Mouse (Mus musculus) forelimb bud, embryonic 11.5 days (tissue): Measurements from ENCODE around the gene Vps37b.
"Not testable (repeated sequence)": the region's sequence is repeated elsewhere in the genome, so short reads cannot be mapped to it uniquely, and the experiment has no call there.

Experiments
- DNase-seq: peaks from one replicate; pipeline ENCODE4 v3.0.0-alpha.2; 2012; ENCODE audit warnings: low read depth, low spot score

The Vps37b gene

DNA sequence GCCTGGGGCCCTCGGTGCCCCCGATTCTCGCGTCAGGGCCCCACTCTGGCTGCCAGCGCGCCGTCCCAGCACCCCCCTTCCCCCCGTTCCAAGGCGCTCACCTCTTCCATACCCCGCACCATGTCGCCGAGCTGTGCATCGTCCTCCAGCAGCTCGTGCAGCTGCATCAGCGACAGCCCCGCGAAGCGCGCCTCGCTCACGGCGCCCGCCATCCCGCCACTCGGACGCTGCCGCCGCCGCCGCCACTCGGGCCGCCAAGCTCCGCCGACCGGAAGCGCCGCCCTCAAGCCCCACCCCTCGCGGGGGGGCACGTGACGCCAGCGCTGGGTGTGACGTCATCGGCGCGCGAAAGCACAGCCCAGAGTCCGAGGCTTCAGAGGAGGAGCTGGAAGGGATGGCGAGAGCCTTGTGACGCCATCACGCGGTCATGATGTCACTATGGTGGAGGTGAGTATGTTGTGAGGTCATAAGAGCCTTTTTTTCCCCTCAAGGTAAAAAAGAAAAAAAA, at the start of gene Vps37b:
Vps37b (minus strand) TSS at position 270 of the 508 bp plus-strand sequence.
- peak; percentile 96 for DNase-seq

DNA sequence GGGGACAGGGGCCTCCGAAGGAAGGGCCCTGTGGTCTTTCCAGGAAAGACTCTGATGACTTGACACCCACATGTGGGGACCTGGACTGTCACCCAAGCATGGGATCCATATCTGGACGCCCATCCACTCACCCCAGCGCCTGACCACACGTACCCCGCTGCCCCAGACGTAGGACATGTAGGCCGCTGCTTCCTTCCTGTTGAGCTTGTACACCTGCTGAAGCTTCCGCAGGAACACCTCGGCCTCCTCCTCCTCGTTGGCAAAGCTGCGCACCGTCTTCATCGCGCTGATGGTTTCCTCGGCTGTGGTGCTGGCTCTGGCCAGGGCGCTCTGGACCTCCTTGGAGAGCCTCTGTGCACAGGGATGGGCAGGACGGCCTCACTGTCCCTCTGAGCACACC, 47.8 kb upstream of the Vps37b start:
- no peak for DNase-seq

DNA sequence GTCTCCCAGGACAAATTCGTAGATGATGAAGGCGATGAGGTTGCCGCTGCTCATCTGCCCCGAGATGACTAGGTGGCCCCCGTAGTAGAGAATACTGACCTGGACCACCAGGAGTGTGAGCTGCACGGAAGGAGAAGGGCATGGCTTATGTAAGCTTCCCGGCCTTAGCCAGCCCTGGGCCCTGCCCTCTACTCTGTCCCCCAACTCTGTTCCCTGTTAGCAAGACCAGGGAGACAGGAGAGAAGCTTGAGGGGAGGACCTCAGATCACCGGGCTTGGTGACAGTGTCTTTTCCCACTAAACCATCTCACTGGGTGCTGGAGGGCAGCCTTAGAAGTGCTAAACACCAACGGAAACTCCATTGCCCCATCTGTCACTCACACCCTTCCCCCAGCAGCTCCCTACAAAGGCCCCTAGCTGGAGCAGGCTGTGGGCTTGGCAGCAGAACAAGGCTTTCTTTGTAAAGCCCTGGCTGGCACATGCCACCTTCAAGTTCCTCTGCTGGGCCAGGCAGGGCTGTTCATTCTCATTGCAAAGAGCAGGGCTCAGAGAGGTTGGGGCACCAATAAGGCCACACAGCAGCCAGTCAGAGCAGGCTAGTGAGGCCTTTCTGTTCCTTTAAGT, 46.8 kb upstream of the Vps37b start:
- DNase-seq = no peak

GRCm38 (mm10) chr5:124077856-124078460, 45.9 kb upstream of the Vps37b start:
- no peak for DNase-seq

- DNase-seq = no peak
Measured at GRCm38 (mm10) chr5:124077241-124077640, 45.2 kb upstream of the Vps37b start.

DNA sequence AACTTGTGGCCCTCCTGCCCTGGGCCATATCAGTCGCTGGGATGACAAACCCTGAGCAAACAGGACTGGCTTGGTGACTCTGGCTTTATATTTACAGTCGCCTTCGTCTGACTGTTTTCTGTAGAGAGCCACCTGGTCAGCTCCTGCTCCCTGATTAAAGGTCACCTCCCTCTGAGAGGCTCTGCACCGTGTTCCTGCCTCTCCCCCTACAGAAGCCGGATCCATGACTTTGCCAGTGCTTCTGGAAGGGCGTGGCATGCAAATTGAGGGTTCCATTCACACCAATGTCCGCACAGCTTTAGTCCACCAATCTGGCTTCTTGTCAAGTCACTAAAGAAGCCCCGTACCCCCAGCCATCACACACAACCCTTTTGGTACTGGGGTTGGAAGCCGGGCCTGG, 44.5 kb upstream of the Vps37b start:
- DNase-seq = no peak

GRCm38 (mm10) chr5:124075716-124076115, 43.6 kb upstream of the Vps37b start:
- DNase-seq = no peak

GRCm38 (mm10) chr5:124074845-124075307, 42.8 kb upstream of the Vps37b start:
- DNase-seq = no peak

- no peak for DNase-seq
Measured at GRCm38 (mm10) chr5:124073682-124074081, 41.6 kb upstream of the Vps37b start.

DNA sequence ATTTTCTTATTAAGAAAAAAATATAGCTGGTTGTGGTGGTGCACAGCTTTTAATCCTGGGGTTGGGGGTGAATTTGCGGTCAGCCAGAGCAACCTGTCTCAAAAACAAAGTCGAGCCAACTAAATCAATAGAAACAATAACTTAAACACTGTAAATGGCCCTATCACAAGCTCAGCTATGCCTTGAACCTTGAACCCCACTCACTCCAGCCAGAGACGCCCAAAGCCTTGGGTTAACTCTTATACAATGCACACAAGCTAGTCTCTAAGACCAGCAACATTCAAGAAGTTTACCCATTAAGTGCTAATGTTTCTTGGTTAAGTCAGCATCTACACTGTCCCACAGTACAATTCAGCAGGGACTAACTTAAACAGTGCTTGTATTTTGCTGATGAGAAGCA, 37.6 kb upstream of the Vps37b start:
- no peak for DNase-seq

GRCm38 (mm10) chr5:124062037-124062824, 30.2 kb upstream of the Vps37b start:
- no peak for DNase-seq

- DNase-seq = no peak
Measured at GRCm38 (mm10) chr5:124059677-124060076, 27.6 kb upstream of the Vps37b start.

DNA sequence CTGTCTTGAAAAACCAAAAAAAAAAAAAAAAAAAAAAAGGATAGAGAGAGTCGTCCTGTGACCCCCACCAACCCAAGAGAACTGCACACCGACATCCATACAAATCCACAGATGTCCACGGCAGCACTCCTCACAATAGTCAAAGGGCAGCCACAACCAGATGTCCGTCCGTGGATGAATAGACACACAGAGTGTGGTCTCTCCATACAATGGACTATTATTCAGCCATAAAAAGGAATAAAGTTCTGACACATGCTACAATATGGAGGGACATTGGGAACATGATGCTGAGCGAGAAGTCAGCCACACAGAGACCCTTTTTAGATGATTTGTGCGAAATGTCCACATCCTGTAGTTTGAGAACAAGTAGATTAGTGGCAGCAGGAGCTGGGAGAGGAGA, 26.7 kb upstream of the Vps37b start:
- DNase-seq = no peak

DNA sequence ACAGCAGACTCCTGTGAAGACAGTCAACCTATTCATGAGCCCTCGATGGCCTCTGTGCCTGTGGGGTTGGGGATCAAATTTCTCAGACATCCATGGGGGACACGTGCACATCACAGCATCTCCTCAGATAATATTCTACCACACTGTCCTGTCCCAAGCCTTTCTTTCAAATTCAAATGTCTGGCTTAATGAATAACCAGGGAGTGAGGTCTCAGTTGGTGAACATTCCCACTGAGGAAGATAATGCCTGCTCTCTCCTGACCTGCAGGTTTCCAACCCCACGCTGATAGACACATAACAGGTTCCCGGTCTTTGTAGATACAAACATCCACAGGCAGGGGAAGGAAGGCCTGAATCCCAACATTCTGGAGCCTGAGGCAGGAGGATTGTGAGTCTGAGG, 24.9 kb upstream of the Vps37b start:
- no peak for DNase-seq

GRCm38 (mm10) chr5:124056219-124056618, 24.1 kb upstream of the Vps37b start:
- no peak for DNase-seq

DNA sequence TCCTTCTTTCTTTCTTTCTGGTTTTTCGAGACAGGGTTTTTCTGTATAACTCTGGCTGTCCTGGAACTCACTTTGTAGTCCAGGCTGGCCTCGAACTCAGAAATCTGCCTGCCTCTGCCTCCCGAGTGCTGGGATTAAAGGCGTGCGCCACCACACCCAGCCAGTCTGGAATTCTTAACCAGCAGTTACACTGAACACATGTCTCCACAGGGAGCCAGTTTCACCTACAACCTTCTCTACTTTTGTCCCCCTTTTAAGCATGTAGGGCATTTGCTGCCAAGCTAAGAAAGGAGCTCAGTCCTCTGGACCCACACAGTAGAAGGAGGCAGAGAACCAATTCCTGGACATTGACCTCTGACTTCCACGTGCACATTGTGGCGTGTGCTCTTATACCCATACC, 20.6 kb upstream of the Vps37b start:
- not testable (repeated sequence) for DNase-seq

DNA sequence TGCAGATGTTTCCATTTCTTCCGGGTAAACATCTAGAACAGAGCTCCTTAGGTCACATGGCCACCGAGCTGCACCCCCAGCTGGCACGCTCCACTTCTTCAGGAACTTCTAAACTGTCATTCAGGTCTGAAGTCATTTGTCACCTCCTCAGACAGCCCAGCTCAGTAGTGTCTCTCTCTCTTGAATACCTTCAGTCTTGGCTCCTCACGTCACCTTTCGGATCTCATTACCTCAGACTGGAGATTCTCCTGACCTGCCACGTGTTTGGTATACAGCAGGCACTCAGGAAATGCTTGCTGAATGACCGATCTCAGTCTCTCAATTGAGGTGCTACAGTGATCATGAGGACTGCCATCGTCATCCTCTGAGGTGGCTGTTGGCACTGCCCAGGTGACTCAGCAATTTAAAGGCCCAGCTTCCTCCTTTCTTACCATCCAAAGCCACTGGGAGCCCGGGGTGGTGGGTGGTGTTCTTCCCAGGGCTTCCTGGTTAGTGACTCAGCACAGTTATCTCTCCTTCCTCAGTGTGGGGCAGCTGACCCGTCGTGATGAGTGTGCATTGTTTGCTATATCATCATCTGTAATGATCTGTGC, 19.9 kb upstream of the Vps37b start:
- no peak for DNase-seq

GRCm38 (mm10) chr5:124050095-124051050, 18.3 kb upstream of the Vps37b start:
- DNase-seq = no peak

DNA sequence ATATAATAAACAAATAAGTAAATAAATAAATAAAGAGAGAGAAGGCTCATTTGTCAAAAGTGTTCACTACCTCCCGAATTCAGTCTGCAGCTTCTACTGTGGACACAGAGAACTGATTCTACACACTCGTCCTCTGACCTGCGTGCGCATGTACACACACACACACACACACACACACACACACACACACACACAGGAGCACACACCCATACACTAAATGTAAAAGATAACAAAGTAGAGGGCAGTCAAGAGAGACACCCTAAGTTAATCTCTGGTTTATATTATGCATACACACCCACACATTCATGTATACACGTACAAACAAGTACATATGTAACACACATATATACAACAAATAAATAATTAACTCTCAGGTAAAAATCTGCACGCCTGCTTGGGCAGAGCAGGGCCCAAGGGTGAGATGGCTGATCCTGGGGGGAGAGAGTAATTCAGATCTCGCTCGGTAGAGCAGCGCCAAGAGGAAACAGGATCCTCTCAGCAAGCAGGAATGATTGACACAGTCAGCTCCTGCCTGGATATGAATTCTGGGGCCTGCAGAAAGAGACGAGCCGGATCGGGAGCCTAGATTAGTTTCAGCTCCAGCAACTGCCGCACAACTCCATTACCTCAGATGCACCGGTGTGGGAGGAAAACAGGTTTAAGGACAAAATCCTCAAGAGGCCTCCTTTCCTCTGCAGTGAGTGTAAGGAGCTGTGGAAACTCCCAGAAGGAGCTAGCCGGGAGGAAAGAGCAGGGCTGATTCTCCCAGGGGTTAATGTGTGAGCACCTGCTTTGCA, 17.4 kb upstream of the Vps37b start:
- DNase-seq = no peak

DNA sequence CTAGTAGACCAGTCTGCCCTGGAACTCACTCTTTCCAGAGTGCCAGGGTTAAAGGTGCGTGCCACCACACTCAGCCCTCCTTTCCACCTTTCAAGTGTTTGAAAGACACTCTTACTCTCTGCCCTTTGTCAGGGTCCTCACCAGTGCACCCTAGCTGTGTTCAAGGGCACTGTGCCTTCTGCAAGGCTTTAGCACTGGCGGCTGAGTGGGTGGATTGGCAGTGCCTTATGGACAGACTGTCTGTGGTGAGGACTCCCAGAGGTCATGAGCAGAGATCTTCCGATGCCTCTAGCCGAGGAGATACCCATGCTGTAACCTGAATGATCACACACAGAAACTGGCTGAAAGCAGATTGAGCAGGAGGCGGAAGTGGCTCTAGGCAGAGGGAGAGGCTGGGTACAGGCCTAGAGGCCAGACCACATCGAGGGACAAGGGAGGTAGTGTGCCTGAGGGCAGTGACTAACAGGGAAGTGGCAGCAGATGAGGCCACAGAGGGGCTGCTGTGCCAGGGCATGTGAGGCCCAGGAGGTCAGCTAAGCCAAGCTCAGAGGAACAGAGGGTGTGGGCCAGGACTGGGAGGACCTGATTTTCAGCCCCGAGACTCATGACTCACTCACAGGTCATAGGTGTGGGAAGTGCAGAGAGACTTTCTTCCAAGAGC, 14.8 kb upstream of the Vps37b start:
- no peak for DNase-seq
